Mouse (Mus musculus): ENCODE data around the gene Eif4a2. TPM values are rescaled to one million over a fixed set of nuclear protein-coding genes. Genes with fewer than 3 reads are reported as not detected.

Eif4a2 gene
- polyA plus RNA-seq, 1 experiment from 2014 or later: 340 TPM

- ATAC-seq (no peak), DNase-seq (ENCODE audit: low spot score) (no peak)
- H3K9me3 ChIP-seq (replicated peaks; ENCODE audit: control insufficient read depth, low read length): no peaks in the 10 kb centered on the region
- no peaks in the 10 kb centered on the region for H3K36me3 ChIP-seq (ENCODE audit: control insufficient read depth, insufficient read depth, low read length)
- H3K27ac ChIP-seq (ENCODE audit: low read depth, low read length): no peak overlapping the region
- peaks cover 7% of the 10 kb centered on the region; the same call in 1 of the 2 replicates for H3K27me3 ChIP-seq (replicated peaks; ENCODE audit: control insufficient read depth, insufficient read depth, low read length)
- WGBS: 11% methylated on average over 15 of the region's 15 CpGs
- no peak overlapping the region for H3K4me3 ChIP-seq (ENCODE audit: low read depth, low read length)
- H3K9ac ChIP-seq (ENCODE audit: low read length): peak overlapping the region; percentile 32; the same call in 1 of the 2 replicates
- peak overlapping the region; percentile 37 for H3K4me2 ChIP-seq (ENCODE audit: low read length)
- no peaks in the 10 kb centered on the region for H3K4me1 ChIP-seq (ENCODE audit: control insufficient read depth, insufficient read depth, low read length)
Measured at GRCm38 (mm10) chr16:23102340-23103037, 4.8 kb upstream of the Eif4a2 start.

DNA sequence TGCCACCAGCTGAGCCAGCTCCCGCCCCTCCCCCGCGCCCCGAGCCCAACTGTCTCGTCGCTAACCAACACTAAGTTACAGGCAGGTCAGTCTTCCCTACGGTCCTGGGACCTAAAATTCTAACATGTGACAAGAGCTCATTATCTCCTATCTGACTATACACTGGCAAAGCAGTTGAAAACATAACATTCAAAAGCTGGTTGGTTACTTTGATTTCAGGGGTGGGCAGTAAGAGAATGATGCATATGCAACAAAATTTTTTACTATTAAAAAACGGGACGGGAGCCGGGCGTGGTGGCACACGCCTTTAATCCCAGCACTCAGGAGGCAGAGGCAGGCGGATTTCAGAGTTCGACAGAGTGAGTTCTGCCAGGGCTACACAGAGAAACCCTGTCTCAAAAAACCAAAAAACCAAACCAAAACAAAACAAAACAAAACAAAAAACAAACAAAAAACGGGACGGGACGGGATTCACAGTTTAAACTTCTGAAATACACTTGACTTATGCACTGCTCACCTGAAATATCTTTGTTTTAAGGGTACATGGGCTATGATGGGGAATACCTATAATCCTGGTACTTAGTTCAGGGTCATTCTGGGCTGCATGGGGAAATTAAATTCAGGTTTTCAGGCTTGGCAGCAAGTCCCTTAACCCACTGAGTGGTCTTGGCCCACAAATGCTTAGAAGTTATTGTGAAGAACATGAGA lies 4.1 kb upstream of the Eif4a2 start:
- Histone ChIP-seq H3K9me3 (replicated peaks; ENCODE audit: control insufficient read depth, low read length) (no peaks in the 10 kb centered on the region), H3K9ac (ENCODE audit: low read length) (peak overlapping the region; percentile 32; the same call in 1 of the 2 replicates), H3K27ac (ENCODE audit: low read depth, low read length) (no peak overlapping the region), H3K4me1 (ENCODE audit: control insufficient read depth, insufficient read depth, low read length) (no peaks in the 10 kb centered on the region), H3K36me3 (ENCODE audit: control insufficient read depth, insufficient read depth, low read length) (no peaks in the 10 kb centered on the region), H3K4me2 (ENCODE audit: low read length) (peak overlapping the region; percentile 37), H3K27me3 (replicated peaks; ENCODE audit: control insufficient read depth, insufficient read depth, low read length) (peaks cover 7% of the 10 kb centered on the region; the same call in 1 of the 2 replicates), H3K4me3 (ENCODE audit: low read depth, low read length) (no peak overlapping the region)
- ATAC-seq (no peak), DNase-seq (ENCODE audit: low spot score) (no peak)
- WGBS: 42% methylated on average over 17 of the region's 17 CpGs

DNA sequence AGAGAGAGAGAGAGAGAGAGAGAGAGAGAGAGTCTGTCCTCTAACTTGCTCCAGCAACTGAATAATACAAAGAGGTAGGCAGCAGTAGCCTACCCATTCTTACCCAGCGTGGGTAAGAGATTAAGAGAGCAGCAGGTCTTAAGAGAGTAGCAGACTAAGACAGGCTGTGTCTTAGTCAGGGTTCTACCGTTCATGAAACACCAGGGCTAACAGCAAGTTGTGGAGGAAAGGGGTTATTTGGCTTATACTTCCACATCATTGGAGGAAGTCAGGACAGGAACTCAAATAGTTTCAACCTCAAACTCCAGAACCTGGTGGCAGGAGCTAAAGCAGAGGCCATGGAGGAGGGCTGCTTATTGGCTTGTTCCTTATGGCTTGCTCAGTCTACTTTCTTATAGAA lies 3.4 kb upstream of the Eif4a2 start:
- H3K27me3 ChIP-seq (replicated peaks; ENCODE audit: control insufficient read depth, insufficient read depth, low read length): peaks cover 7% of the 10 kb centered on the region; the same call in 1 of the 2 replicates
- peaks cover under 1% of the 10 kb centered on the region; the same call in 1 of the 2 replicates for H3K4me1 ChIP-seq (ENCODE audit: control insufficient read depth, insufficient read depth, low read length)
- no peak overlapping the region for H3K4me3 ChIP-seq (ENCODE audit: low read depth, low read length)
- H3K27ac ChIP-seq (ENCODE audit: low read depth, low read length): no peak overlapping the region
- no peak for DNase-seq (ENCODE audit: low spot score)
- H3K9ac ChIP-seq (ENCODE audit: low read length): no peak overlapping the region
- H3K36me3 ChIP-seq (ENCODE audit: control insufficient read depth, insufficient read depth, low read length): peaks cover 6% of the 10 kb centered on the region
- 51% methylated on average over 2 of the region's 2 CpGs for WGBS
- H3K9me3 ChIP-seq (replicated peaks; ENCODE audit: control insufficient read depth, low read length): no peaks in the 10 kb centered on the region
- ATAC-seq: no peak
- H3K4me2 ChIP-seq (ENCODE audit: low read length): no peak overlapping the region

DNA sequence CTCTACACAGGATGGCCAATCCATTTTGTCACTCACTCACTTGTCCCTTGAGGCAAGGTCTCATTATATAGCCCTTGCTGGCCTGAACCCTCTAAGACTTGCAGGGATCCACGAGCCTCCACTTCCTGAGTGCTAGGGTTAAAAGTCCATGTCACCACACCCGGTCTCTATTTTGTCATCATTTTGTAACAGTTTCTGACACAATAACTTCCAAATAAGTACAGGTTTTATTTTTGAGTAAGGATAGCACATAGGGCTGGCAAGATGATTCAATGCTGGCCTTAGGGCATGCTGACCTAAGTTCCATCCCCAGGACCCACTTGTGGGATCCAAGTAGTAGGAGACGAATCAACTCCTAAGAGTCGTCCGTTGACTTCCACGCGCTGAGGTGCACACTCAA lies 1.1 kb upstream of the Eif4a2 start:
- H3K4me1 ChIP-seq (ENCODE audit: control insufficient read depth, insufficient read depth, low read length): peaks cover 14% of the 10 kb centered on the region
- DNase-seq (ENCODE audit: low spot score) (no peak), ATAC-seq (no peak)
- WGBS: 88% methylated on average over 7 of the region's 7 CpGs
- peaks cover 28% of the 10 kb centered on the region for H3K36me3 ChIP-seq (ENCODE audit: control insufficient read depth, insufficient read depth, low read length)
- no peak overlapping the region for H3K9ac ChIP-seq (ENCODE audit: low read length)
- no peak overlapping the region for H3K4me2 ChIP-seq (ENCODE audit: low read length)
- H3K27ac ChIP-seq (ENCODE audit: low read depth, low read length): no peak overlapping the region
- no peak overlapping the region for H3K4me3 ChIP-seq (ENCODE audit: low read depth, low read length)
- H3K27me3 ChIP-seq (replicated peaks; ENCODE audit: control insufficient read depth, insufficient read depth, low read length): no peaks in the 10 kb centered on the region
- H3K9me3 ChIP-seq (replicated peaks; ENCODE audit: control insufficient read depth, low read length): no peaks in the 10 kb centered on the region

- H3K36me3 ChIP-seq (ENCODE audit: control insufficient read depth, insufficient read depth, low read length): peaks cover 48% of the 10 kb centered on the region
- peak overlapping the region; percentile 97 for H3K4me2 ChIP-seq (ENCODE audit: low read length)
- ATAC-seq: peak; percentile 90
- peak; percentile 92 for DNase-seq (ENCODE audit: low spot score)
- H3K9me3 ChIP-seq (replicated peaks; ENCODE audit: control insufficient read depth, low read length): no peaks in the 10 kb centered on the region
- peaks cover 19% of the 10 kb centered on the region for H3K4me1 ChIP-seq (ENCODE audit: control insufficient read depth, insufficient read depth, low read length)
- H3K27ac ChIP-seq (ENCODE audit: low read depth, low read length): peak overlapping the region; percentile 95
- H3K27me3 ChIP-seq (replicated peaks; ENCODE audit: control insufficient read depth, insufficient read depth, low read length): no peaks in the 10 kb centered on the region
- WGBS: under 1% methylated on average over 52 of the region's 52 CpGs
- H3K4me3 ChIP-seq (ENCODE audit: low read depth, low read length): peak overlapping the region; percentile 78
- peak overlapping the region; percentile 100 for H3K9ac ChIP-seq (ENCODE audit: low read length)
Measured at GRCm38 (mm10) chr16:23107946-23108759, 909 bp downstream of the Eif4a2 start.

GRCm38 (mm10) chr16:23108943-23109342 lies 1.7 kb downstream of the Eif4a2 start:
- Histone ChIP-seq H3K36me3 (ENCODE audit: control insufficient read depth, insufficient read depth, low read length) (peaks cover 52% of the 10 kb centered on the region), H3K9me3 (replicated peaks; ENCODE audit: control insufficient read depth, low read length) (no peaks in the 10 kb centered on the region), H3K4me1 (ENCODE audit: control insufficient read depth, insufficient read depth, low read length) (peaks cover 19% of the 10 kb centered on the region), H3K9ac (ENCODE audit: low read length) (peak overlapping the region; percentile 100), H3K27me3 (replicated peaks; ENCODE audit: control insufficient read depth, insufficient read depth, low read length) (no peaks in the 10 kb centered on the region), H3K4me2 (ENCODE audit: low read length) (peak overlapping the region; percentile 97), H3K4me3 (ENCODE audit: low read depth, low read length) (peak overlapping the region; percentile 78), H3K27ac (ENCODE audit: low read depth, low read length) (no peak overlapping the region)
- DNase-seq (ENCODE audit: low spot score): no peak
- no peak for ATAC-seq
- WGBS: 8% methylated on average over 5 of the region's 5 CpGs

- no peak overlapping the region for H3K27ac ChIP-seq (ENCODE audit: low read depth, low read length)
- DNase-seq (ENCODE audit: low spot score): no peak
- H3K4me2 ChIP-seq (ENCODE audit: low read length): peak overlapping the region; percentile 97
- H3K27me3 ChIP-seq (replicated peaks; ENCODE audit: control insufficient read depth, insufficient read depth, low read length): no peaks in the 10 kb centered on the region
- H3K9me3 ChIP-seq (replicated peaks; ENCODE audit: control insufficient read depth, low read length): no peaks in the 10 kb centered on the region
- H3K9ac ChIP-seq (ENCODE audit: low read length): peak overlapping the region; percentile 100
- H3K4me3 ChIP-seq (ENCODE audit: low read depth, low read length): peak overlapping the region; percentile 78
- peaks cover 59% of the 10 kb centered on the region for H3K36me3 ChIP-seq (ENCODE audit: control insufficient read depth, insufficient read depth, low read length)
- peaks cover 19% of the 10 kb centered on the region for H3K4me1 ChIP-seq (ENCODE audit: control insufficient read depth, insufficient read depth, low read length)
- no peak for ATAC-seq
- 57% methylated on average over 5 of the region's 5 CpGs for WGBS
Measured at GRCm38 (mm10) chr16:23109350-23110280, 2.4 kb downstream of the Eif4a2 start.

- H3K9me3 ChIP-seq (replicated peaks; ENCODE audit: control insufficient read depth, low read length): no peaks in the 10 kb centered on the region
- no peak overlapping the region for H3K4me3 ChIP-seq (ENCODE audit: low read depth, low read length)
- no peaks in the 10 kb centered on the region for H3K27me3 ChIP-seq (replicated peaks; ENCODE audit: control insufficient read depth, insufficient read depth, low read length)
- peaks cover 19% of the 10 kb centered on the region for H3K4me1 ChIP-seq (ENCODE audit: control insufficient read depth, insufficient read depth, low read length)
- H3K4me2 ChIP-seq (ENCODE audit: low read length): no peak overlapping the region
- ATAC-seq (no peak), DNase-seq (ENCODE audit: low spot score) (no peak)
- H3K9ac ChIP-seq (ENCODE audit: low read length): no peak overlapping the region
- no peak overlapping the region for H3K27ac ChIP-seq (ENCODE audit: low read depth, low read length)
- 77% methylated on average over 12 of the region's 12 CpGs for WGBS
- peaks cover 78% of the 10 kb centered on the region for H3K36me3 ChIP-seq (ENCODE audit: control insufficient read depth, insufficient read depth, low read length)
Measured at GRCm38 (mm10) chr16:23112348-23112747, 5.1 kb downstream of the Eif4a2 start.

All from forebrain, embryonic 14.5 days (tissue).